Mouse (Mus musculus) liver, embryonic 14.5 days (tissue): ENCODE results near the gene Mrpl10. TPM values are rescaled to one million over a fixed set of nuclear protein-coding genes. Genes with fewer than 3 reads are reported as not detected.

ENCODE experiments used
- ATAC-seq: fragments of 200-750 bp; cut with Nextera tagmentation; 2 replicates; pipeline ENCODE4 v1.8.0; 2017; ENCODE audit warnings: moderate number of reproducible peaks, mild to moderate bottlenecking, moderate library complexity; ENCODE audit not compliant: insufficient read depth
- DNase-seq, 3 experiments: peaks; one replicate each; pipeline ENCODE4 v3.0.0-alpha.2; 2012 to 2013; ENCODE audit warnings: low read depth in 3 of 3, low spot score in 3 of 3
- H3K27ac ChIP-seq: fragments of 300-500 bp; sonication (generic); 2 replicates; pipeline ENCODE4 v1.5.1; 2014; ENCODE audit warnings: moderate library complexity, mild to moderate bottlenecking, control low read depth, inconsistent platforms
- H3K27me3 ChIP-seq: fragments of 300-500 bp; sonication (generic); 2 replicates; pipeline ENCODE4 v1.6.1; 2014; ENCODE audit warnings: mild to moderate bottlenecking, low read length, moderate library complexity; ENCODE audit not compliant: control insufficient read depth, insufficient read depth
- H3K36me3 ChIP-seq: fragments of 300-500 bp; sonication (generic); replicated peaks from 2 replicates; pipeline ENCODE4 v1.6.1; 2014; ENCODE audit warnings: low read depth; ENCODE audit not compliant: control insufficient read depth, insufficient read depth
- H3K4me1 ChIP-seq, 2 experiments: fragments of 200-500 bp in 1 of 2; fragments of 300-500 bp in 1 of 2; sonication (generic) in 1 of 2; replicated peaks; 2 replicates each; pipeline ENCODE4 v1.6.1; 2012 to 2014; ENCODE audit warnings: antibody characterized with exemption in 1 of 2, inconsistent platforms in 1 of 2, low read length in 1 of 2; ENCODE audit not compliant: control insufficient read depth in 2 of 2, insufficient read depth in 2 of 2
- H3K4me2 ChIP-seq: fragments of 300-500 bp; sonication (generic); 2 replicates; pipeline ENCODE4 v1.6.1; 2014; ENCODE audit warnings: low read depth, mild to moderate bottlenecking, control low read depth, moderate library complexity
- H3K4me3 ChIP-seq, 2 experiments: fragments of 200-500 bp in 1 of 2; fragments of 300-500 bp in 1 of 2; sonication (generic) in 1 of 2; 2 replicates each; pipeline ENCODE4 v1.5.1; 2012 to 2014; ENCODE audit warnings: low read depth in 2 of 2, low read length in 2 of 2, mild to moderate bottlenecking in 2 of 2, control low read depth in 1 of 2, inconsistent platforms in 1 of 2, moderate library complexity in 1 of 2; ENCODE audit not compliant: insufficient read depth in 1 of 2
- H3K9ac ChIP-seq: fragments of 300-500 bp; sonication (generic); replicated peaks from 2 replicates; pipeline ENCODE4 v1.6.1; 2014; ENCODE audit warnings: mild to moderate bottlenecking, control low read depth, moderate library complexity
- H3K9me3 ChIP-seq: fragments of 300-500 bp; sonication (generic); 2 replicates; pipeline ENCODE4 v1.6.1; 2016; ENCODE audit warnings: low read length, mixed read lengths; ENCODE audit not compliant: control insufficient read depth
- CTCF ChIP-seq: IDR thresholded peaks from 2 replicates; pipeline ENCODE4 v1.5.1; 2016; ENCODE audit warnings: antibody characterized with exemption, low read depth, control low read depth
- EP300 ChIP-seq: IDR thresholded peaks from 2 replicates; pipeline ENCODE4 v1.6.1; 2016; ENCODE audit warnings: antibody characterized with exemption, low read depth
- WGBS: fragments of 180-500 bp; shearing (Covaris S2); extraction: QIAGEN DNeasy Blood & Tissue Kit; methylation state at CpG from one replicate; pipeline ENCODE4 v1.1.7; 2014; ENCODE audit not compliant: insufficient replicate concordance; 5-methylcytosine and 5-hydroxymethylcytosine counted together
- polyA plus RNA-seq, 2 experiments: library from polyadenylated mRNA; depleted of rRNA in 1 of 2; stranded (reverse) in 1 of 2; unstranded in 1 of 2; fragments of >200 nt; fragmentation: Nextera tagmentation in 1 of 2; extraction: Ambion mirVana in 1 of 2; gene quantifications; 2 replicates each; pipeline versions ENCODE4 v1.2.1 to v1.2.3; 2012 to 2014

Gene Mrpl10
- polyA plus RNA-seq (2012; rRNA removed) (29.1 and 30.3 TPM in 2 replicates), polyA plus RNA-seq (2014; fragmentation: Nextera tagmentation; extraction: Ambion mirVana) (34.9 and 36.2 TPM in 2 replicates)

DNA sequence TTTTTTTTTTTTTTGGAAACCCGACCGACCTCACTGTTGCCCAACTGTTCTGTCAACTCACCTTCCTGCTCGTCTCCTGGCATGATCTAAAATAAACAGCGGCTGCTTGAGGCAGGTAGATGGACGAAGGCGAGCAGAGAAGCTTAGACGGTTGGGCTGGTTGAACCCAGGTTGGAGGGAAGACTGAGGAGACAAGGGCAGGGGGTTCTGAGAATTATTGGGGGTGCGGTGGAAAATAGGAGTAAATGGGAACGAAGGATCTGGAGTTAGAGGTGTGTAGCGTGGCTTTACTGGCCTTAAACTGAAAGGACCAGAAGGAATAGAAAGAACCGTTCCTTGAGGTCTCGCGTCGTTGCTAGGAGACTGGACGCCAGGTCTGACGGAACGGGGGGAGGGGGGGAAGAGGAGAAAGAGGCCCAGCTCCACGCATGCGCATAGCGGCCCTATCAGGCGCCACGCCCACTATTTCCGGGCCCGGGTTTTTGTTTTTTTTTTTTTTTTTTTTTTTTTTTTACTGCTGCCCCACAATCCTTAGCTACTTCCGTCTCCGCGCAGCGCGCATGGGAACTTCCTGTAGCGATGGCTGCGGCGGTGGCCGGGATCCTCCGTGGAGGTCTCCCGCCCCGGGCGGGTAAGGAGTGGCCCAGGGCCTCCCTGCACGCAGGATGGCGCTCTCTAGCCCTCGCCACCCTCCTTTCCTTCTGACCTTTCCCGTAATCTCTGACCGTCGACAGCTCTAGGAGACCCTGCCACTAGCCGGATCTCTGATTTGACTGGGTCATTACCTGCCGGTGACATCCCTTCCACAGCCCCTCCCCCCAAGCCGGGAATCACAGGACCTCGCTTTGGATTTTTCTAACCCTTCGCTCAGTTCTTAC is at the start of gene Mrpl10, which contains the start of gene Lrrc46:
TSS of gene Mrpl10 (plus strand) at position 539 of the 878 bp plus-strand sequence.
TSS of gene Lrrc46 (minus strand) at position 386 of the 878 bp plus-strand sequence.
- Histone ChIP-seq H3K4me1 (peaks cover 9 to 12% of the 10 kb centered on the region in 2 experiments), H3K9me3 (no peaks in the 10 kb centered on the region), H3K27ac (peak within 1 kb of the TSS; percentile 21), H3K9ac (peak within 1 kb of the TSS; percentile 78), H3K4me2 (peak within 1 kb of the TSS; percentile 89), H3K4me3 (peak within 1 kb of the TSS; percentile 87 to 94), H3K27me3 (no peaks in the 10 kb centered on the region), H3K36me3 (no peaks in the 10 kb centered on the region)
- peak; percentile 16; the same call in 1 of the 2 replicates for TF ChIP-seq CTCF
- no peak for TF ChIP-seq EP300
- peak; percentile 87 to 91 (median 87) for DNase-seq
- peak; percentile 88 for ATAC-seq
- under 1% methylated on average over 48 of the region's 48 CpGs for WGBS

DNA sequence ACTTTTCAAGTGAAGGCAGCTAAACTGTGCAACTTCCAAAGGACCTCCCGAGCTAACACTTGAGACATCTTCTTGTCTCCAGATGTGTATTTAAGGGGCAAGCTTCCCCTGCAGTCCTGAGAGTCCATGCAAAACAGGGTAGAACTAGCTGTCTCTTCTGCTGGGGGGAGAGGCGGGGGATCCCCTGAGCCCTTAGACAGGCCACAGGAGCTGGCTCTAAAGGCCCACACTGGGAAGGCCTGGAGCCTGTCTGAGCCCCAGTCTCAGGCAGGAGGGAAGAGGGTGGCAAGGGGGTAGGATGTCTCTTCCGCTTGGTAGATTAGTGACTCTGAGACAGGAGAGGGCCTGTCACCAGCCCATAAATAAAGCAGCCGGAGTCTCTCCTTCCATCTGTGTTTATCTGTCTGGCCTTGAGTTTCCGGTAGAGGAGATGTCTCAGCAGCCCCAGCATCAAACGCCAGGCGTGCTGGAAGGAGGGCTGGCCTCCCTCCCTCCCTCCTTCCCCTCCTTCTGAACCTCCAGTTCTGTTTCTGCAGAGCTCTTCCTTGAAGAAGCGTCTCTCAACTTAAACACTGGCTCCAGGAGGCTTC is 48.5 kb upstream of the Mrpl10 start:
- Histone ChIP-seq H3K4me3 (no peak overlapping the region), H3K4me1 (peaks cover 0 to 12% of the 10 kb centered on the region in 2 experiments; a peak in 2 of 4 replicates), H3K36me3 (no peaks in the 10 kb centered on the region), H3K4me2 (no peak overlapping the region), H3K9ac (no peak overlapping the region), H3K9me3 (no peaks in the 10 kb centered on the region), H3K27me3 (peaks cover 24% of the 10 kb centered on the region), H3K27ac (no peak overlapping the region)
- TF ChIP-seq EP300 (no peak), CTCF (no peak)
- no peak for DNase-seq
- WGBS, result 20% methylated on average over 8 of the region's 8 CpGs
- ATAC-seq, result peak; percentile 33; the same call in 1 of the 2 replicates

DNA sequence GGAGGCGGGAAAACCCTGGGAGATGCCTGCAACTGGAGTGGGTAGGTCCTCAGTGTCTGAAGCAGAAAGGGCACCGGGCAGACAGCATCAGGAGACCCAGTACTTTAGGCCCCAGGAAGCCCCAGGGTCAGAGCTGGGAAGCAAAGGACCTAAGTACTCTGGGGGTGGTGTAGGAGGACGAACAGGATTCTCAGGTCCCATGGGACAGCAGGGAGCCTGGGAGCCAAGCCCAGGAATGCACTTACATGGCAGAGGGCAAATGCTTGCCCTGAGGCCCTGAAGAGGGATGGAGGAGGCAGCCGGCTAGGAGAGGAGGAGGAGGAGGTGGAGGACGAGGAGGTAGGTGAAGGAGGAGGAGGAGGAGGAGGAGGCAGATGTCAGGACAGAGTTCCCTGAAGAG is 46.3 kb upstream of the Mrpl10 start:
- peaks cover 0 to 9% of the 10 kb centered on the region in 2 experiments; a peak in 1 of 4 replicates for H3K4me1 ChIP-seq
- no peak overlapping the region for H3K4me2 ChIP-seq
- H3K27ac ChIP-seq, result no peak overlapping the region
- WGBS, result 50% methylated on average over 5 of the region's 5 CpGs
- H3K9ac ChIP-seq, result no peak overlapping the region
- DNase-seq, result no peak
- H3K9me3 ChIP-seq, result no peaks in the 10 kb centered on the region
- no peak for ATAC-seq
- peaks cover 31% of the 10 kb centered on the region for H3K27me3 ChIP-seq
- no peaks in the 10 kb centered on the region for H3K36me3 ChIP-seq
- no peak overlapping the region for H3K4me3 ChIP-seq
- no peak for TF ChIP-seq CTCF
- TF ChIP-seq EP300, result no peak

DNA sequence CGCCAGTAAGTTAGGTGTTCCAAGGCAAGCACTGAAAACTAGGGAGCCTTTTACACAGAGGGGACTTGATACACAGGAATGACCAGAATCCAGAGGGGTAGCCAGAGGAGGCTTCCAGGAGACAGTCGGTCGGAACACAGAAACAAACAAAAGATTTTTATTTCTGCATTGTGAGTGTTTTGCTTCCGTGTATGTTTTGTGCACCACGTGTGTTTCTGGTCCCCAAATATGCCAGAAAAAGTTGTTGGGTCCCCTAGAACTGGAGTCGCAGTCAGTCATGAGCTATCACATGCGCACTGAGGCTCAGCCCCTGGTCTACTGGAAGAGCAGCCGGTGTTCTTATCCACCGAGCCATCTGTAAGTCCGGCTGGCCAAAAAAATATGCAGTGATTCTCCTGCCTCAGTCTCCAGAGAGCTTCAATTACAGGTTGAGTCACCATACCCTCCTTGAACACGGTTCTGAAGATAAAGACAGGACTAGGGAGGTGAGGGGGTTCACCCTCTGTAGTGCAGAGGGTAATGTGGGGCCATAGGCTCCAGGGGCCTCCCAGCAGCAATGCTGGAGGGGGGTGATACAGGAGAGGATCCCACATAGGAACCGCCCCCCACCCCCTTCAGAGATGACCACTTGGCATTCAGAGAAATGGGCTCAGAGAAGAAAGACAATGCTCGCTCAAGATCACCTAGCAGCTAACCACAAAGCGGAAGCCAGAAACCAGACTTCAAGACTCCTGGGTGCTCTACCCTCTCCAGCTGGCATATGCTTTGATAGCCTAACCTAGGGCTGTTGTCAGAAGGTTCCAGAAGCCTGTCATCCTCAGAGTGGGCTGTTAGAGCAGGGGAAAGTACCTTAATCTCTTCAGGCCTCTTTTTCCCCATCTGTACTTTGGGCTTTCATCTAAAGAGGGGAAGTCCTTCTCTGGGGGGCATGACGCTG is 45.3 kb upstream of the Mrpl10 start:
- Histone ChIP-seq H3K36me3 (no peaks in the 10 kb centered on the region), H3K27me3 (peaks cover 31% of the 10 kb centered on the region), H3K27ac (no peak overlapping the region), H3K9me3 (no peaks in the 10 kb centered on the region), H3K4me2 (no peak overlapping the region), H3K9ac (no peak overlapping the region), H3K4me3 (no peak overlapping the region), H3K4me1 (peaks cover 0 to 9% of the 10 kb centered on the region in 2 experiments; a peak in 1 of 4 replicates)
- WGBS, result 36% methylated on average over 15 of the region's 15 CpGs
- TF ChIP-seq EP300 (no peak), CTCF (no peak)
- DNase-seq, result no peak
- ATAC-seq, result no peak
